Mouse (Mus musculus) kidney, embryonic 15.5 days (tissue): ENCODE data around the gene Opa3. TPM values are rescaled to one million over a fixed set of nuclear protein-coding genes. Genes with fewer than 3 reads are reported as not detected.
A peak's percentile ranks its signal among the peaks of the same experiment; 100 is the strongest.

Experiments
- ATAC-seq: fragments of 200-750 bp; cut with Nextera tagmentation; replicated peaks from 2 replicates; pipeline ENCODE4 v1.8.0; 2017; ENCODE audit warnings: moderate TSS enrichment; ENCODE audit not compliant: low FRiP score
- H3K27ac ChIP-seq: fragments of 300-500 bp; sonication (generic); 2 replicates; pipeline ENCODE4 v1.5.1; 2015; ENCODE audit warnings: mild to moderate bottlenecking, inconsistent platforms
- H3K27me3 ChIP-seq: fragments of 300-500 bp; sonication (generic); 2 replicates; pipeline ENCODE4 v1.6.1; 2015; ENCODE audit warnings: inconsistent platforms
- H3K36me3 ChIP-seq: fragments of 300-500 bp; sonication (generic); 2 replicates; pipeline ENCODE4 v1.6.1; 2015; ENCODE audit warnings: inconsistent platforms
- H3K4me1 ChIP-seq: fragments of 300-500 bp; sonication (generic); 2 replicates; pipeline ENCODE4 v1.6.1; 2015; ENCODE audit warnings: inconsistent platforms
- H3K4me2 ChIP-seq: fragments of 300-500 bp; sonication (generic); 2 replicates; pipeline ENCODE4 v1.6.1; 2015; ENCODE audit warnings: moderate library complexity, mild to moderate bottlenecking, inconsistent platforms
- H3K4me3 ChIP-seq: fragments of 300-500 bp; sonication (generic); replicated peaks from 2 replicates; pipeline ENCODE4 v1.5.1; 2015; ENCODE audit warnings: mild to moderate bottlenecking, inconsistent platforms
- H3K9ac ChIP-seq: fragments of 300-500 bp; sonication (generic); 2 replicates; pipeline ENCODE4 v1.6.1; 2015; ENCODE audit warnings: mild to moderate bottlenecking, inconsistent platforms
- H3K9me3 ChIP-seq: fragments of 300-500 bp; sonication (generic); replicated peaks from 2 replicates; pipeline ENCODE4 v1.6.1; 2016; ENCODE audit warnings: inconsistent platforms
- WGBS: fragments of 180-500 bp; shearing (Covaris S2); methylation state at CpG from one replicate; pipeline ENCODE4 v1.1.7; 2015; ENCODE audit warnings: mixed read lengths; 5-methylcytosine and 5-hydroxymethylcytosine counted together
- polyA plus RNA-seq: library from polyadenylated mRNA; unstranded; fragments of >200 nt; fragmentation: Nextera tagmentation; extraction: Ambion mirVana; gene quantifications from 2 replicates; pipeline ENCODE4 v1.2.1, GENCODE M21; 2015

The Opa3 gene
- polyA plus RNA-seq, 1 experiment from 2014 or later, result 40.5 TPM

DNA sequence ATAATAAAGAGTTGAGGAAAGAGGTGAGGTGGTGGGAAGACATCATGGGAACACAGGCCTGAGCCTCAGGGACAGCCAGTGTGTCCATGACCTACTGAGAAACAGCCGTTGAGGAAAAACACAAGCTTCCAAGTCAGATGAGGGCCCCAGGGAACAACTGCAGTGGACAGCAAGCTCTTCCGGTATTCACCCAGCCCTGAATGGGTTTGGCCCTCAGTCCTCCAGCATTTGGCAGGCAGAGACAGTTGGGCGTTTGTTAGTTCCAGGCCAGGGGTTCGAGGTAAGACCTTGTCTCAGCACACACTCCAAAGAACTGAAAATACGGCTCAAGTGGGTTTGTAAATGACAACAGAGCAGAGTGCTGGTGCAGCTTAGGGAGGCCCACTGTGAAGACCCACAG is 25.3 kb downstream of the Opa3 start:
- no peaks in the 10 kb centered on the region for H3K9me3 ChIP-seq
- no peaks in the 10 kb centered on the region for H3K27me3 ChIP-seq
- H3K36me3 ChIP-seq, result peaks cover 36% of the 10 kb centered on the region
- 57% methylated on average over 5 of the region's 5 CpGs for WGBS
- no peak overlapping the region for H3K27ac ChIP-seq
- no peak overlapping the region for H3K9ac ChIP-seq
- H3K4me3 ChIP-seq, result no peak overlapping the region
- no peak for ATAC-seq
- H3K4me1 ChIP-seq, result 0 out of 2 replicates have a peak, but pooled peaks cover 6% of the 10 kb centered on the region
- no peak overlapping the region for H3K4me2 ChIP-seq

DNA sequence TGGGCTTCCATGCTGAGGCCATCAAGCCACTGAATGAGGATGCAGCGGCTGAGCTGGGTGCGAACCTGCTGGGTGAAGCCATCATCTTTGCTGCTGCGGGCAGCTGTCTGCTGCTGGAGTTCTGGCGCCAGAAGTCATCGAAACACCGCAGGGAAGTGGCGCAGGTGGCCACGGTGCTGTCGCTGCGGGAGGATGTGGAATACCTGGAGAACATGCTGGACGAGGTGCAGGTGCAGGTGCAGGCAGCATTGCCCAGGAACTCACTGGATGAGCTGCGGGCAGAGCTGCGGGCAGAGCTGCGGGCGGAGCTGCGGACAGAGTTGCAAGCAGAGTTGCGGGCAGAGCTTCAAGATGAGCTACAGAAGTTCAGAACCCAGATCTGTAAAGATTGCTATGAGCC is 27.3 kb downstream of the Opa3 start:
- ATAC-seq, result no peak
- 88% methylated on average over 17 of the region's 17 CpGs for WGBS
- Histone ChIP-seq H3K9me3 (no peaks in the 10 kb centered on the region), H3K4me3 (no peak overlapping the region), H3K27me3 (no peaks in the 10 kb centered on the region), H3K36me3 (peaks cover 56% of the 10 kb centered on the region), H3K27ac (no peak overlapping the region), H3K4me2 (no peak overlapping the region), H3K9ac (no peak overlapping the region), H3K4me1 (0 out of 2 replicates have a peak, but pooled peaks cover 6% of the 10 kb centered on the region)

DNA sequence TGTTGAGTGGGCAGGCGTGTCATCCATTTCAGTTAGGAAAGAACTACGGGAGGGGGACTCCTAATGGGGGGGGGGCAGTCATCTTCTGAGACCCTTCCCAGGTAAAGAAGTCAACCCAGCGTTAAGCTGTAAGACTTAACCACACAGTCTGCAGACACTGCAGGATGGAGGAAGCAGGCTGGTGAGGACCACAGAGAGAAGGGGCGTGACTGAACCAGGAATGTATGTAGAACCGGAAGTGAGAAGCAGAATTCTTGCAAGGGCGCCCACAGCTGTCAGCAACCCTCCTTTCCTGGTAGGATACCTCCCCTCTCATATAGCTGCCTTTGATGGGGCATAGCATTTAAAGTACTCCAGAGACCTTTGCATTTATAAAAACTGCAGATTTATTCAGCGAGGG is 28.4 kb downstream of the Opa3 start:
- WGBS, result 78% methylated on average over 7 of the region's 7 CpGs
- Histone ChIP-seq H3K36me3 (peaks cover 68% of the 10 kb centered on the region), H3K9me3 (no peaks in the 10 kb centered on the region), H3K4me2 (no peak overlapping the region), H3K4me1 (0 out of 2 replicates have a peak, but pooled peaks cover 6% of the 10 kb centered on the region), H3K4me3 (no peak overlapping the region), H3K27ac (no peak overlapping the region), H3K27me3 (no peaks in the 10 kb centered on the region), H3K9ac (no peak overlapping the region)
- no peak for ATAC-seq

DNA sequence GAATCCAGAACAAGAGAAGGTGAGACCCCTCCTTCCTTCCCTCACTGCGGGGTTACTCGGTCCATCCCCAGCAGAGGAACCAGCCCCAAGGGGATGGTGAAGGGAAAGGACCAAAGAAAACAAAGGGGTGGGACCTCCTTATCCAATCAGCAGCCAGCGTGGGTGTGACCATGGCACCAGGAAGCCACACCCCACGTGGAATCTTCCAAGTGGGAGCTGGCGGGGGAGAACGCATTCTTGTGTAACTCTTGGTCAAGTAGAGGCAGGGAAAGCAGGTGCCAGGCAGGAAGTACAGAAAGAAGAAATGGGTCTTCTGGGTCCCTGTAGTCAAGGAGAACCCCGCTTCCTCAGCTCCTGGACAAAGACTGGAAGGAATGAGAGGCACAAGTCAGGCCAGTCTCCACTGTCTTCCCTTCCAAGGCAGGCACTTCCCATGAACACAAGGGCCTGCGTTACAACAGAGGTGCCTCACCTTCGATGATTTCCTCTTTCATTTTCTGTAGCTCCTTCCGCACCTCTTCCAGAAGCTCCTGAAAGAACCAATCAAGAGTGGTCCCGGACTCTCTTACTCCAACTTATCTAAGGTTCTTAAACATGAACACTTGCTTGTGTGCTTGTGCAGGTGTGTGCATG is 29.4 kb downstream of the Opa3 start:
- peak; percentile 77 for ATAC-seq
- H3K4me1 ChIP-seq, result 0 out of 2 replicates have a peak, but pooled peaks cover 6% of the 10 kb centered on the region
- 47% methylated on average over 11 of the region's 11 CpGs for WGBS
- H3K36me3 ChIP-seq, result peaks cover 77% of the 10 kb centered on the region
- H3K4me2 ChIP-seq, result no peak overlapping the region
- H3K9me3 ChIP-seq, result no peaks in the 10 kb centered on the region
- H3K9ac ChIP-seq, result no peak overlapping the region
- H3K4me3 ChIP-seq, result no peak overlapping the region
- H3K27ac ChIP-seq, result no peak overlapping the region
- H3K27me3 ChIP-seq, result no peaks in the 10 kb centered on the region

DNA sequence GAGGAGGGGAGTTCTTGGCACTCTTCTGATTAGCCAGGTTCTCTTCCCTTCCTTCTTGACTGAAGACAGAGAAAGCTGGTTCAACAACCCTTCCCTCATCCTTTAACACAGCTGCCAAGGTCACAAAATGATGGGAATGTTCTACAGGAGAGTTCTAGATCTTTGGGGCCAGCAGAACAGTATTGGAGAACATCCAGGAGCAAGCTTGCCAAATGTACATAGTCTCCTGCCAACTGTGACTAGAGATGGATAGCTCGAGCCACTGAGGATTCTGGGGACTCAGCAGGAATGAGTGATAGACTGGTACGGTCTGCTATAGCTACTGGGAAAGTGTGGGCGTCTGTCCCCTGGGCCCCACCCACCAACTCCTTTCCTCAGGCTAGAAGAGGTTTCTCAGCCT is 30.2 kb downstream of the Opa3 start:
- no peak for ATAC-seq
- H3K4me1 ChIP-seq, result 0 out of 2 replicates have a peak, but pooled peaks cover 6% of the 10 kb centered on the region
- H3K27ac ChIP-seq, result no peak overlapping the region
- no peak overlapping the region for H3K9ac ChIP-seq
- H3K9me3 ChIP-seq, result no peaks in the 10 kb centered on the region
- peaks cover 85% of the 10 kb centered on the region for H3K36me3 ChIP-seq
- H3K4me2 ChIP-seq, result no peak overlapping the region
- no peak overlapping the region for H3K4me3 ChIP-seq
- WGBS, result 79% methylated on average over 3 of the region's 3 CpGs
- no peaks in the 10 kb centered on the region for H3K27me3 ChIP-seq

DNA sequence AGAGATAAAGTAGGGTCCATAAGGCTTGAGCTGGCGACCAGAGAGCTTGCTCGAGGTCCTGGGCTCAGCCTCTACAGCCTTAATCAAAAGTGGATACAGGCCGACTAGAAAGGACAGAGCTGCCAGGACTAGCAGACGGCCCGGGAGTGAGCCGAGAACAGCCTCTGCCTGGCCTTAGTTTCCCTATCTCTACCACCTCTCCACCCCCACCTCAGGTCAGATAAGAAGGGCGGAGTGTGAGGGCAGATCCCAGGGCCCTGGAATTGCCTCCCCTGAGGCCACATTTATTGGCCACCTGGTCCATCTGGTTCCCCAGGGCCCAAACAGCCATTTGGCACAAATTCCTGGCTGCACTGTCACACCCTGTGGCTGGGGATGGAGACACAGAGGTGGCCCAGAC is 37.0 kb downstream of the Opa3 start:
- H3K9ac ChIP-seq, result no peak overlapping the region
- ATAC-seq, result no peak
- no peak overlapping the region for H3K4me2 ChIP-seq
- H3K9me3 ChIP-seq, result no peaks in the 10 kb centered on the region
- peaks cover 48% of the 10 kb centered on the region for H3K4me1 ChIP-seq
- peaks cover 76% of the 10 kb centered on the region for H3K36me3 ChIP-seq
- H3K27ac ChIP-seq, result no peak overlapping the region
- H3K27me3 ChIP-seq, result no peaks in the 10 kb centered on the region
- WGBS, result 57% methylated on average over 7 of the region's 7 CpGs
- H3K4me3 ChIP-seq, result no peak overlapping the region

DNA sequence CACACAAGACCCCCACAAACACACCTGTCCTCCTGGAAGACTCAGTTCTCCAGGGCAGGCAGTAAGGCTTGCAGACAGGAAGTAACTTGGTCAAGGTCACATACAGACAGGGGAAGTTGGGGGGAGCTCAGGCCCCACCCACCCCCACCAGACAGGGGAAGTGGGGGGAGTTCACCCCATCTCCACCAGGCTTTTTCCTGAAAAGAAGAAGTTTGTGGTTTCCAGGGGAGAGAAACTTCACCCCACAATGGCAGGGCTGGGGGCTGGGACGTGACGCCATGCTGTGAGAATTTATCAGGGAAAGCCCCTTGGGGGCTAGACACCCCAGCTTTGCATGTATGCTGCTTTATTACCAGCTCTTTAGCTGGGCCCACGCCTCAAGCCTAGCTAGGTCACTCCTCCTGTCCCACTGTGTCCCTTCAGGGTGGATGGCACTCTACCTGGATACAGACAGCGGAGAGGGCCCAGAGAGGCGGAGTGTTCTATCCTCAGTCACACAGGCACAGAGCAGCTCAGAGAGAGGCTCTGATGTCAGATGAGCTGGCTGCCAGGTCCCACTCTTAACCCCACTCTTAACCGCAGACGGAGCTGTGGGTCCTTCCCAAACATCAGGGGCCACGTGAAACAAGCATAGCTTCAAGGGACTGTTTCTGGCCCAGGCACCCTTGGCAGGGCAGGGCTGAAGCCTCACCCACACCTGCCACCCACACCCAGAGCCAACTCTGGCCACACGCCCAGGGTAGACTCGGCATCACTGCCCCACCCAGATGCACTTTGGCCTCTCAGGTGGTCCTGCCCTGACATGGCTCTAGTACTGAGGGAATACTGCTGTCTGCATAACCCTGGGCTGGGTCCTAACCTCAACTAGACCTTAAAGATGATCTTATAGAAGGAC is 38.0 kb downstream of the Opa3 start:
- Histone ChIP-seq H3K27ac (no peak overlapping the region), H3K4me1 (peaks cover 54% of the 10 kb centered on the region), H3K36me3 (peaks cover 65% of the 10 kb centered on the region), H3K27me3 (no peaks in the 10 kb centered on the region), H3K9me3 (no peaks in the 10 kb centered on the region), H3K4me2 (no peak overlapping the region), H3K9ac (0 out of 2 replicates have a peak overlapping the region, but pooled peaks have one; percentile 2), H3K4me3 (no peak overlapping the region)
- no peak for ATAC-seq
- 67% methylated on average over 10 of the region's 10 CpGs for WGBS

DNA sequence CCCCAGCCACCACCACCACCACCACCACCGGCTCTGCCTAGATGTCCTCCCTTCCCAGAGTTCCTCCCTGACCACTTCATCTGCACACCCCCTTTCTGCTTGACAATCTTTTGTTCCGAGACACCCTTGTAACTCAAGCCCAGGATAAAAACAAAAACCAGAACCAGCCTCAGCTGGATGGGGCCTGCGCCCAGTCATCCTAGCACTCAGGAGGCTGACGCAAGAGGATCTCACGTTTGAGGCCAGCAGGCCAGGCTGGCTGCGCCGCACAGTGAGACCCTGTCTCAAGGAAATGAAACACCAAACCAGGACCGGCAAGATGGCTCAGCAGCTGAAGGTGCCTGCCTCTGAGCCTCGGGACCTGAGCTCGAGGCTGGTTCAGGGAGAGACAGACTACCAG is 38.9 kb downstream of the Opa3 start:
- Histone ChIP-seq H3K4me1 (peaks cover 54% of the 10 kb centered on the region), H3K4me2 (0 out of 2 replicates have a peak overlapping the region, but pooled peaks have one; percentile 5), H3K27me3 (no peaks in the 10 kb centered on the region), H3K4me3 (no peak overlapping the region), H3K36me3 (peaks cover 57% of the 10 kb centered on the region), H3K9me3 (no peaks in the 10 kb centered on the region), H3K27ac (peak overlapping the region; percentile 49; the same call in 1 of the 2 replicates), H3K9ac (no peak overlapping the region)
- no peak for ATAC-seq
- WGBS, result 56% methylated on average over 10 of the region's 10 CpGs

DNA sequence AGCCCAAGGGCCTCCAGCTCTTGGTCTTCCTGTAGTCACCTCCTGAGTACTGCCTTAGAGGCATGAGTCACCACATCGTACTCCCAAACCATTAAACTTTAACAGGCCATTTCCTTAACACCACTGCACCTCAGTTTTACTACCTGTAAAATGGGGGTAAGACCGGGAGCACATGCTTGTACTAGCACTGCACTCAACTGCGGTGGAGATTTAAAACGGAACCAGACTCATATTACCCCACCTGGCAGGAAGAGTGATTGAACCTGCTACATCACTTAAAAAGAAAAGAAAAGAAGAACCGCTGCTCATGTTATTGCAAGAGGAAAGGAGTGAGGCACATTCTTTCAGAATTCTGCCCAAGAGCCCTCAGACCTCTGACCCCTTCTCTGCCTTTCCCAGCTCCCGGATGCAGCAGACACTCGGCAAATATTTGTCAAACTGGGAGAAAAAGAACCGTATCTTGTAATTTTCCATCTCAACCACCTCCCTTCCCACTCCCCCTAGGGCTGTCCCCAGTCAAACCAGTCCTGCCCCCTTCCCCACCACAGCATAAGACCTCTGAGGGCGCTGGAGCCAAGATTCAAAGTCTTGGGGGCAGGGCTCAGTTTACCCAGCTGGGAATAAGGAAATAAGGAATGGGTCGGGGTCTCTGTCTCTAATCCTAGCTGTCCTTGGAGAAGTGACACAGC is 41.0 kb downstream of the Opa3 start:
- H3K4me1 ChIP-seq, result peaks cover 59% of the 10 kb centered on the region
- WGBS, result 20% methylated on average over 10 of the region's 10 CpGs
- H3K9me3 ChIP-seq, result no peaks in the 10 kb centered on the region
- H3K4me3 ChIP-seq, result peak overlapping the region; percentile 98
- peaks cover 36% of the 10 kb centered on the region for H3K36me3 ChIP-seq
- no peaks in the 10 kb centered on the region for H3K27me3 ChIP-seq
- H3K4me2 ChIP-seq, result peak overlapping the region; percentile 96
- no peak for ATAC-seq
- peak overlapping the region; percentile 94 for H3K9ac ChIP-seq
- peak overlapping the region; percentile 98 for H3K27ac ChIP-seq

DNA sequence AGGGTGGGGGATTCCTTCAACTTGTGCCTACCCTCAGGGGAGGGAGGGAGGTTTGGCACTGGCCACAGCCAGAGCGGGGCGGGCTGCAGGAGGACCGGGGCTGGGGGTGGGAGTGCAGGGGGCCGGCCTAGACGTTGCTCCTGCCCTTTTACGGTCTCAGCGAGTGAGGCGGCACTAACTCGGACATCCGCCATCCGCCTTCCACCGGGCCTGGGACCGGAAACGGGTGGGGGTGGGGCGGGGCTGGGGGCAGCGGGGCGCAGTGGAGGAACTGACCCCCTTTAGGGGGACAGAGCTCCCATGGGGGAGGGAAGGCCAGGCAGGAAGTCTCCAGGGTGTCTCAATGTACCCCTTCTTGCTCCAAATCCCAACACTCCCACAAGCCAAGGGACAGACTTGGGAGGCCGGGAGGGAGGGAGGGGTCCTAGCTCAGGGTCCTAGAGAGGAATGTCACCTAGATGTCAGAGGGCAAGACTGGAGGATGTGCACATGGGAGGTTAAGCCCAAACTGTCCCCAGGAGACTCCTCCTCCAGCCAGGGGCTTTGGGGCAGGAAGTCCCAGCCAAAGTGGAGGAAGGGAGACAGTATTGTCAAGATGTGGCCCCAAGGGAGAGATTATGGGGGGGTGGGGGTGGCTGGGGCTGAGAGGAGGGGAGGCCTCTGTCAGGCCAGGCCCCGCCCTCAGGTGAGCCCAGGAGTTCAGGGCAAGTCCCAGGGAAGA is 41.7 kb downstream of the Opa3 start:
- peaks cover 28% of the 10 kb centered on the region for H3K36me3 ChIP-seq
- peak overlapping the region; percentile 94 for H3K9ac ChIP-seq
- peak overlapping the region; percentile 98 for H3K4me3 ChIP-seq
- H3K27ac ChIP-seq, result peak overlapping the region; percentile 98
- 1% methylated on average over 18 of the region's 19 CpGs for WGBS
- peaks cover 59% of the 10 kb centered on the region for H3K4me1 ChIP-seq
- ATAC-seq, result peak; percentile 71
- H3K27me3 ChIP-seq, result no peaks in the 10 kb centered on the region
- no peaks in the 10 kb centered on the region for H3K9me3 ChIP-seq
- peak overlapping the region; percentile 96 for H3K4me2 ChIP-seq

DNA sequence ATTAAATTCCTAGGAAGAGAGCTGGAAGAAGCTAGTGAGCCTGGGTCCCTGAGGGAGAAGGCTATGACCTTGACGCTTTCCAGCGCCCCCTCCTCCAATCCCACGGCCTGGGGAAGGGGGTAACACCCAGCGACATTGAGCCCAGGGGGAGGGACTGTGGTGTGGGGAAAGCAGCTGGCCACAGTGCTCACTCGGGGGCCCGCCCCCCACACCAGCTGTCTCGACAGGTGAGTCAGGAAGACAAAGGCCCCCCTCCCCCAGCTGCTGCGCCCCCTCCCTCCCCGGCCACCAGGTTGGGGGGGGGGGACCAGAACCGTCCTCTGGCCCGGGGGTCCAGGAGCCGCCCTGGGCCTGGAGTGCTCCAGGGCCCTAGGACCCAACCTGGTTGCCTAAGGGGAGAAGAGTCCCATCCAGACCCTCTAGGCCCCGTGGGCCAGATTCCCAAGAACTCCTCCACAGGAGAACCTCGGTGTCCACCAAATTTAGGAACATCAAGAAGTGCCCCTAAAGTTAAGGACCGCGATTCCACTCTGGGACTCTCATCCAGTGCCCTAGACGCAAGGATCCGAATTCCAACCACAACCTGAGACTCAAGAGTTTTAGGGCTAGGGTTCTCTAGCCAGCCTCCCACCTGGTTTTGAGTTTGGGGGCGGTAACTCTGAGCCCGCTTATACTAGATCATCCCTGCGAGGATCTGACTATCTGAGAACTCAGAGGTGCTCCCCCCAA is 42.5 kb downstream of the Opa3 start:
- under 1% methylated on average over 20 of the region's 21 CpGs for WGBS
- peak overlapping the region; percentile 98 for H3K4me3 ChIP-seq
- H3K9me3 ChIP-seq, result no peaks in the 10 kb centered on the region

More for the DNA sequence above, 42.5 kb downstream of the Opa3 start:
- no peaks in the 10 kb centered on the region for H3K27me3 ChIP-seq
- H3K9ac ChIP-seq, result peak overlapping the region; percentile 94
- H3K36me3 ChIP-seq, result peaks cover 20% of the 10 kb centered on the region
- H3K4me2 ChIP-seq, result peak overlapping the region; percentile 96
- ATAC-seq, result no peak
- peak overlapping the region; percentile 98 for H3K27ac ChIP-seq
- peaks cover 55% of the 10 kb centered on the region for H3K4me1 ChIP-seq
